ENCODE assay signal across 8 mouse cellular contexts in the genomic region with DNA sequence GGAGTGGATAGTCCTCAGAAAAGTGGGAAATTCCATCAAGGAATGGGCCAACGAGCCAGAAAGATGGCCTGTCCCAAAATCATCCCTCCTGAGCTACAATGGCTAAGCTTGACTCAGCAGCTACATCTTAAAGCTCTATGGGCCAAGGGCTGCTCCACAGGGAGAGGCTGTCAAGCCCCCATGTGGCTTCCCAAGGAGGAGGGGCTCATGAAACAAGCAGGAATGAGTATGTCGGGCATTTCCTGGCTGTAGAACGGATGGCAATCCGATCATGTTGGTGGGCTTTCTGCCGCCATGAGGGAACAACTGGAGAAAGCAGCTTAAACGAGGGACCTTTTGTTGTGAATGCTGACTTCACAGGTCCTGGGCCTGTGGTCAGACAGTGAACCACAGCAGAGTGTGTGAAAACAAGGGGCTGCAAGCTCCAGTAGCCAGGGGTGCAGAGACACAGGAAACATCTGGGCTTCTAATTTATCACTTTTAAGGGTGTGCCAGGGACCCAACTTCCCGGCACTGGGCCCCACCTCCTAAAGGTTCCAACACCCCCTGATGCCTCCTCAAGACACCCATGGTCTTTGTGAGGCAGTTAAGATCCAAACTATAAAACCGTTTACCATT. TPM values are rescaled to one million over a fixed set of nuclear protein-coding genes. Genes with fewer than 3 reads are reported as not detected.
A peak's percentile ranks its signal among the peaks of the same experiment; 100 is the strongest.
DNase-seq lines count a peak whose midpoint lies in the region; ATAC-seq and TF ChIP-seq lines count a peak whose summit lies in the region.

No protein-coding gene starts in this region.

- no peak overlapping the region for H3K4me3 ChIP-seq in lung, embryonic 14.5 days (ENCODE audit: low read depth, low read length)

- no peaks in the 10 kb centered on the region for H3K4me1 ChIP-seq in lung, embryonic 14.5 days (ENCODE audit: insufficient read depth)

- H3K36me3 ChIP-seq in lung, embryonic 14.5 days (ENCODE audit: insufficient read depth), result no peaks in the 10 kb centered on the region

- peak; percentile 41 for DNase-seq in lung, embryonic 14.5 days
- DNase-seq in lung, postnatal 14 days, result no peak
- peak; percentile 25 for DNase-seq in kidney, adult 9 months
- DNase-seq in lung, postnatal 4 days, result peak; percentile 20 to 46
- peak; percentile 35 for DNase-seq in thymus, postnatal 4 days
- DNase-seq in embryo, embryonic 10 days (ENCODE audit: low spot score), result no peak
- DNase-seq in gastrocnemius, adult 18-20 months (ENCODE audit: low spot score), result no peak
- DNase-seq in left cerebral cortex, adult 18-20 months (ENCODE audit: low spot score in 2 of 2), result no peak

- H3K9me3 ChIP-seq in lung, embryonic 14.5 days (ENCODE audit: low read depth, low read length), result no peaks in the 10 kb centered on the region

- H3K27ac ChIP-seq in lung, embryonic 14.5 days (ENCODE audit: low read depth), result no peak overlapping the region

- TF ChIP-seq CTCF in lung, embryonic 14.5 days (IDR thresholded peaks at IDR 0.05; ENCODE audit: low read depth), result no peak

- ATAC-seq in lung, embryonic 14.5 days (ENCODE audit: insufficient read depth), result no peak

- no peak overlapping the region for H3K9ac ChIP-seq in lung, embryonic 14.5 days

- H3K27me3 ChIP-seq in lung, embryonic 14.5 days (ENCODE audit: insufficient read depth, low read length), result no peaks in the 10 kb centered on the region

- 54% methylated on average over 8 of the region's 8 CpGs for WGBS in lung, embryonic 14.5 days

- no peak overlapping the region for H3K4me2 ChIP-seq in lung, embryonic 14.5 days

RNA-seq across cellular contexts. Expression of gene Mylip, which starts 53.5 kb away (rescaled TPM):
- polyA plus RNA-seq in lung, embryonic 14.5 days (2014; fragmentation: Nextera tagmentation; extraction: Ambion mirVana), result 3.8 and 3.9 TPM in 2 replicates
- total RNA-seq in gastrocnemius, adult 18-20 months (2021), result 10 to 100 TPM; 11.3 to 12.2 TPM
- total RNA-seq in left cerebral cortex, adult 18-20 months (2021), result 10 to 100 TPM; 12.9 to 14.2 TPM

Comparison
In these comparisons a context has a peak if more than half of its experiments do, and no peak if none do; other contexts are left out.
1. DNase-seq: peak in lung, embryonic 14.5 days (single experiment), kidney, adult 9 months (single experiment), lung, postnatal 4 days (2 of 2) and thymus, postnatal 4 days (single experiment); none in lung, postnatal 14 days (single experiment), embryo, embryonic 10 days (single experiment), gastrocnemius, adult 18-20 months (single experiment) and left cerebral cortex, adult 18-20 months (0 of 2).